Mouse (Mus musculus): ENCODE results near the gene Abhd2. TPM values are rescaled to one million over a fixed set of nuclear protein-coding genes. Genes with fewer than 3 reads are reported as not detected.
A peak's percentile ranks its signal among the peaks of the same experiment; 100 is the strongest.

Abhd2 gene
- polyA plus RNA-seq, 1 experiment, result 80.4 TPM

DNA sequence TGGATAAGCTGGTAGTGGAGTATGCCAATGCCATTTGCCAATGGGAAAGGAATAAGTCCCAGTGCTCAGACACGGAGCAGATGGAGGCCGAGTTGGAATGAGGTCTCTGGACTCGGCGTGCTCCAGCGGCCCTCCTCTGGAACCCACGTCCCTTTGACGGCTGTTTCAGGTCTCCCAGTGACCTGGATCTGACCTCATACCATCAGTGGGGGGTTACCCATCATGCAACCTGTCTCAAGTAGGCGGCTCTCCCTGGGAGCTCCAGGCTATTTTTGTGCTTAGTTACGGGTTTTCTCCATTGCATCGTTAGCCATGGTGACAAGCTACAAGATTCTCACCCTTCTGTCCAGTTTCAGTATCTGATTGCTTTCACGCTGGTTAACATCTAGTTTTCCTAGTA is 87.1 kb downstream of the Abhd2 start:
- no peak for TF ChIP-seq CTCF (IDR thresholded peaks at IDR 0.05; ENCODE audit: borderline replicate concordance, insufficient read depth, low read length)
- TF ChIP-seq POLR2A (IDR thresholded peaks at IDR 0.05; ENCODE audit: low read depth, low read length), result no peak
- Histone ChIP-seq H3K4me3 (ENCODE audit: insufficient read depth, low read length) (no peak overlapping the region), H3K27ac (ENCODE audit: insufficient read depth, low read length) (no peak overlapping the region), H3K4me1 (ENCODE audit: control insufficient read depth, insufficient read depth, low read length) (no peaks in the 10 kb centered on the region)

DNA sequence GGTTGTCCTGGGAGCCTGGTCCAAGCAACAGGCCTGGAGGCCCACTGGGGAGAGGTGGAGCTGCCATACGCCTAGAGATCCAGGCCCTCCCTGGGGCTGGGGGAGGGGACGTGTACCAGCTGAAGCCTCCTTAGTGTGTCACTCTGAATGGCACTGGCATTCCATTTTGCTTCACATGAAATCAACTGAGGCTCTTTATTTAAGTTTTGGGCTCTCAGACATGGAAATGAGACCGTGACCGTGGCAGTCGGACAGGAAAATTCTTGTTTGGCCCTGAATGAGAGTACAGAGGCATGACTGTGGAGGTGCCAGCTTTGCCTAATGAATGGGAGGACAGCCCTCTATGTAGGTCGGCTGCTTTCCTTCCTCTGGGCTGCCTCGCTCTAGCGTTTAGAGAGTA is 89.2 kb downstream of the Abhd2 start:
- no peaks in the 10 kb centered on the region for H3K4me1 ChIP-seq (ENCODE audit: control insufficient read depth, insufficient read depth, low read length)
- H3K27ac ChIP-seq (ENCODE audit: insufficient read depth, low read length), result no peak overlapping the region
- TF ChIP-seq POLR2A (IDR thresholded peaks at IDR 0.05; ENCODE audit: low read depth, low read length) (no peak), CTCF (IDR thresholded peaks at IDR 0.05; ENCODE audit: borderline replicate concordance, insufficient read depth, low read length) (no peak)
- H3K4me3 ChIP-seq (ENCODE audit: insufficient read depth, low read length), result no peak overlapping the region

GRCm38 (mm10) chr7:79362830-79363229 is 89.8 kb downstream of the Abhd2 start:
- no peak for TF ChIP-seq POLR2A (IDR thresholded peaks at IDR 0.05; ENCODE audit: low read depth, low read length)
- no peak for TF ChIP-seq CTCF (IDR thresholded peaks at IDR 0.05; ENCODE audit: borderline replicate concordance, insufficient read depth, low read length)
- no peak overlapping the region for H3K4me3 ChIP-seq (ENCODE audit: insufficient read depth, low read length)
- no peaks in the 10 kb centered on the region for H3K4me1 ChIP-seq (ENCODE audit: control insufficient read depth, insufficient read depth, low read length)
- H3K27ac ChIP-seq (ENCODE audit: insufficient read depth, low read length), result no peak overlapping the region

DNA sequence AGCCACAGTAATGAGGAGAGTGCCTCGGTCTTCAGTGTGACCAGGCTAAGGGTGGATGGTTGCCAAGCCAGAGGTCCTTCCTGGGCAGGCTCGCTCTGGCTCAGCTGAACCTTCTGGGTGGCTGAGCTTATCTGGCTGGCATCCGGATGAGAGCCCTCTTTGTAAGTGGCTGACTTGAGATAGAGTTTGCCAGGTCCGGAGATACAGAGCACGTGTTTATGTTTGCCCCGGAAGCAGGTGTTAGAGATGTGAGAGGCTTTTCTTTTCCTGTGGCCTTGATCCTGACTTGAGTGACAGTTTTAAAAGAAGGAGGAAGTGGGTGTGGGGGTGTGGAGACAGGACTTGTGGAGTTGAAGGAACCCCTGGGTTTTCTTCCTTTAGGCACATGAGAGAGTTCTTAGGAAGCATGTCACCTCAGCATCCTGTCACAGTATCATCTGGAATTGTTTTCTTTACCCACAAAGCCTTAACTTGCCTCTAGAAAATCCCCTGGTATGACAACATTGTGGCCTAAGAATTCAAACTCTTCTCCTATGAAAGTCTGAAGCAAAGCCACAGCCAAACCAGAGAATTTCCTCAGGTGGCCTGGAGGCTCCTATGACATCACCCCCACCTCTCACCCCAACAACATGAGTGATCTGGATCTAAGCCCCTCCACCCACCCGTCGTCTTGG is 90.5 kb downstream of the Abhd2 start:
- no peak overlapping the region for H3K27ac ChIP-seq (ENCODE audit: insufficient read depth, low read length)
- H3K4me3 ChIP-seq (ENCODE audit: insufficient read depth, low read length), result no peak overlapping the region
- TF ChIP-seq POLR2A (IDR thresholded peaks at IDR 0.05; ENCODE audit: low read depth, low read length), result no peak
- no peak for TF ChIP-seq CTCF (IDR thresholded peaks at IDR 0.05; ENCODE audit: borderline replicate concordance, insufficient read depth, low read length)
- H3K4me1 ChIP-seq (ENCODE audit: control insufficient read depth, insufficient read depth, low read length), result no peaks in the 10 kb centered on the region

DNA sequence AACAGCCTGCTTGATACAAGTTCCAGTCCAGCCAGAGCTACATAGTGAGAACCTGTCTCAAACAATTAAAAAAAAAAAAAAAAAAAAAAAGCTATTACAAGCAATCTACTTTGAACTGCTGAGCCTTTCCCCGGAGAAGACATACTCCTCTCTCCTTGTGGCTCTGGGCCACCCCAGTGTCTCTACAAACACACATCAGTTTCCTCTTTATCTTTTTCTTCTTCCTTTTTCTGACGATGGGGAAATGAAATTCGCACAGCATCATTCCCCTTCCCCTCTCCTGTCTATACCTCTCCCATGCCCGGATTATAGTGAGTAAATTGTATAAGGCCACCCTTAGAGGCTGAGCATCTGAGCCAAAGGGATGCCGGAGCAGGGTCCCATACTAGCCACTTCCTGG is 95.7 kb downstream of the Abhd2 start:
- no peak overlapping the region for H3K27ac ChIP-seq (ENCODE audit: insufficient read depth, low read length)
- no peak overlapping the region for H3K4me3 ChIP-seq (ENCODE audit: insufficient read depth, low read length)
- no peaks in the 10 kb centered on the region for H3K4me1 ChIP-seq (ENCODE audit: control insufficient read depth, insufficient read depth, low read length)
- TF ChIP-seq CTCF (IDR thresholded peaks at IDR 0.05; ENCODE audit: borderline replicate concordance, insufficient read depth, low read length) (no peak), POLR2A (IDR thresholded peaks at IDR 0.05; ENCODE audit: low read depth, low read length) (no peak)

DNA sequence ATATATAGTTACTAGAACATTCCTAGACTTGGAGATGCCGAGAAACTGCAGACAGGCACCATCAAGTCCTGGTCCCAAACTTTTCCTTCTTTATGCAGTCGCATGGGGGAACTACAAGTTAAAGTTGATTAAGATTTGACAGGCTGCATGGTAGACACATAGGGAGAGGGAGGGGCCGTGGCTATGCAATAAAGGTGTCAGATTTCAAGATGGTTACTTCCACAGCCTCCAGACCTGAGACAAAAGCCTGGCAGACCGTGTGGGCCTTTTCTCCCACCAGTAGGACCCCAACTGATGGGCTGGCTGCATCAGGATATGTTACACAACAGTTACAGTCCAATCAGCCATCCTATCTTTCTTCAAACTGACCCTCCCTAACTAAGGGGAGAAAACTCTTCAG is 96.4 kb downstream of the Abhd2 start:
- TF ChIP-seq POLR2A (IDR thresholded peaks at IDR 0.05; ENCODE audit: low read depth, low read length), result no peak
- TF ChIP-seq CTCF (IDR thresholded peaks at IDR 0.05; ENCODE audit: borderline replicate concordance, insufficient read depth, low read length), result no peak
- no peak overlapping the region for H3K27ac ChIP-seq (ENCODE audit: insufficient read depth, low read length)

DNA sequence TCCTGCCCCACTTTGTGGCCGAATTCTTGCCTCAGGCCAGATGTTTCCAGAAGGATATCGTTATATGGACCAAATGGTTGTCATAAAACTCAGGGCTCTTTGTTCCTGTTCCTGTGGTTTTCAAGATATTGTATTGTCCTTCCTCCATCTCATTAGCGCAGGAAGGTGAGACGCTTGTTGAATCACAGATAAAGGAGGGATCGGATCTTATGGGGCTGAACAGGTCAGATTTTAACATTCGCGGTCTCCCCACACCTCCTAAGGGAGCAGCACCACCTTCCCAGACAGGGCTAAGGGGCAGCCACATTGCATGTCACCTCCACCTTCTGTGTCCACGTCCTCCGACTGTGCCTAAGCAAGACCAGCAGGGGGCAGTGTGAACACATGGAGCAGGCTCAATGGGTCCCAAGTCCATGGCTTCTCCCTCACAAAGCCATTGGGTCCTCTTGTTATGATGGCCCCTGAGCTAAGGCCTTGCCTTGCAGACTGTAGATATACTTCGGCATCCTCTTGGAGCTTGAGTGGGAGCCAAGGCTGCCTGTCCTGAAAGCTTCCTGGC is 98.4 kb downstream of the Abhd2 start:
- no peaks in the 10 kb centered on the region for H3K4me1 ChIP-seq (ENCODE audit: control insufficient read depth, insufficient read depth, low read length)
- no peak overlapping the region for H3K27ac ChIP-seq (ENCODE audit: insufficient read depth, low read length)
- no peak for TF ChIP-seq POLR2A (IDR thresholded peaks at IDR 0.05; ENCODE audit: low read depth, low read length)
- TF ChIP-seq CTCF (IDR thresholded peaks at IDR 0.05; ENCODE audit: borderline replicate concordance, insufficient read depth, low read length), result peak; percentile 99
- H3K4me3 ChIP-seq (ENCODE audit: insufficient read depth, low read length), result no peak overlapping the region

More for the DNA sequence above, 96.4 kb downstream of the Abhd2 start:
- H3K4me3 ChIP-seq (ENCODE audit: insufficient read depth, low read length), result no peak overlapping the region
- H3K4me1 ChIP-seq (ENCODE audit: control insufficient read depth, insufficient read depth, low read length), result no peaks in the 10 kb centered on the region

- Histone ChIP-seq H3K27ac (ENCODE audit: insufficient read depth, low read length) (no peak overlapping the region), H3K4me1 (ENCODE audit: control insufficient read depth, insufficient read depth, low read length) (no peaks in the 10 kb centered on the region), H3K4me3 (ENCODE audit: insufficient read depth, low read length) (no peak overlapping the region)
- TF ChIP-seq POLR2A (IDR thresholded peaks at IDR 0.05; ENCODE audit: low read depth, low read length) (no peak), CTCF (IDR thresholded peaks at IDR 0.05; ENCODE audit: borderline replicate concordance, insufficient read depth, low read length) (no peak)
These were observed 101.0 kb downstream of the Abhd2 start for GRCm38 (mm10) chr7:79374017-79374416.

GRCm38 (mm10) chr7:79375594-79375993 is 102.6 kb downstream of the Abhd2 start:
- no peaks in the 10 kb centered on the region for H3K4me1 ChIP-seq (ENCODE audit: control insufficient read depth, insufficient read depth, low read length)
- H3K4me3 ChIP-seq (ENCODE audit: insufficient read depth, low read length), result no peak overlapping the region
- no peak for TF ChIP-seq CTCF (IDR thresholded peaks at IDR 0.05; ENCODE audit: borderline replicate concordance, insufficient read depth, low read length)
- TF ChIP-seq POLR2A (IDR thresholded peaks at IDR 0.05; ENCODE audit: low read depth, low read length), result no peak
- H3K27ac ChIP-seq (ENCODE audit: insufficient read depth, low read length), result no peak overlapping the region

DNA sequence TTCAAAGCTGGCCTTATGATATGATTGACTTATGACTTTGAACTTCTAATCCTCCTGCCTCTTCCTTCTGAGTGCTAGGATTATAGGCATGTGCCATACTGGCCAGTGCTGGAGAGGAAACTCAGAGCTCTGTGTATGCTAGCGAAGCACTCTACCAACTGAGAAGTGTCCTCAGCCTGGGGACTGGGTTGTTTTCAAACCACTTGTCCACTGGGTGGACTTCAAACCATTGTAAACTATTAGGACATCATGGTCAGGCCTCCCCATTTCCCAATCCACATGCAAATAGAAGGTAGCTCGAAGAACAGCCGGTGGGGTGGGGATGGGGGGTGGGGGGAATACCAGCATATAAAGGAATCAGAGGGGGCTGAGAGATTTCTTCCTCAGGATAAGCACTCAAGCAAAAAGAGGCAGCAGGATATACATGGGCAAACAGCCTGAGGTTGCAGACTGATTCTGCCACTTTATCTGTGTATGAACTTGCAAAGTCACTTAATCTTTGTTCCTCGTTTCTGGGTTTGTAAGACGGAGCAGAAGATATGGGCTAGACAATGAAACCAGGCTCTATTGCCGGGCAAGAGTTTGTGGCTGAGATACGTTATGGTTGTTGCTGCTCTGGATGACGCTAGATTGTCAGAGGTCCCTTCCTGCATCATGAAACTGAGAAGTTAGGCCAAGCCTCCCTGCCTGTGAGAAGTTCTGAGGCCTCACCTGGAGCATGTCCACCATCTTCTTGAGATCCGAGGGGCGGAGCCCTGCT is 103.7 kb downstream of the Abhd2 start:
- Histone ChIP-seq H3K4me3 (ENCODE audit: insufficient read depth, low read length) (no peak overlapping the region), H3K27ac (ENCODE audit: insufficient read depth, low read length) (no peak overlapping the region), H3K4me1 (ENCODE audit: control insufficient read depth, insufficient read depth, low read length) (no peaks in the 10 kb centered on the region)
- no peak for TF ChIP-seq POLR2A (IDR thresholded peaks at IDR 0.05; ENCODE audit: low read depth, low read length)
- no peak for TF ChIP-seq CTCF (IDR thresholded peaks at IDR 0.05; ENCODE audit: borderline replicate concordance, insufficient read depth, low read length)
